Mouse (Mus musculus): ENCODE results near the gene Psmg4. TPM values are rescaled to one million over a fixed set of nuclear protein-coding genes. Genes with fewer than 3 reads are reported as not detected.

Psmg4 gene
- polyA plus RNA-seq (2012; rRNA removed), result 61.5 and 69.2 TPM in 2 replicates

DNA sequence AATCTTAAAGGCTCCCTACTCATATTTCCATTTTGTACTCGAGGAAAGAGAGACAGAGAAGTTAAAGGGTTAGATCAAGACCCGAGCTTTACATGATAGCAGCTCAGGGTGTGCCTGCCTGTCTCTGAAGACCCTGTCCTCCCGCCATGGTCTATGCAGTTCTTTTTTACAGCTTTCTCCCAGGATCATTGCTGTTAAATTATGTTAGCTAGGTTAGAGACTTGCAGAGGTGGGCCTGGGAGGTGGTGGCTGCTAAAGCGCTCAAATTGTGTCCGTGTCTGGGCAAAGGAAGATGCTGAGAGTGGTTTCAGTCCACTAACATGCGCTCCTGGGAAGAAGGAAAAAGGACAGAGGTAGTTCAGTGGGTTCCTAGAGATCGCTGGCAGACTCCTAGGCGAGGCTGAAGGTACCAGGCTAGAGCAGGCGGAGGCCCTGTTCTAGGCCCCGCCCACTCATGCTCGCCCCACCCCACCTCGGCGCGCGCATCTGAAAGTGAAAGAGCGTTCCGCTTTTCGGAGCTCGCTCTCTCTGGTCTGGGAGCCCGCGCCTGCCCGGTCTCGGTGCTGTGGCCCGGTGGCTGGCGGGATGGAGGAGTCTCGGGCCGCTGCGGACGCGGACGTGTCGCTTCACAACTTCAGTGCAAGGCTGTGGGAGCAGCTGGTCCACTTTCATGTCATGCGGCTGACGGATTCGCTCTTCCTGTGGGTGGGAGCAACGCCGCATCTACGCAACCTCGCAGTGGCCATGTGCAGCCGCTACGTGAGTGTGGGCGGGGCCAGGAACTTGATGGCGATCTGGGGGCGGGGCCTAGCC, at the start of gene Psmg4:
Psmg4 (plus strand) TSS at position 474 of the 813 bp plus-strand sequence.
- DNase-seq (ENCODE audit: low spot score), result peak; percentile 83

- DNase-seq (ENCODE audit: low spot score), result no peak
Measured at GRCm38 (mm10) chr13:34113086-34113485, 49.7 kb upstream of the Psmg4 start.

- no peak for DNase-seq (ENCODE audit: low spot score)
Measured at GRCm38 (mm10) chr13:34114654-34115053, 48.1 kb upstream of the Psmg4 start.

DNA sequence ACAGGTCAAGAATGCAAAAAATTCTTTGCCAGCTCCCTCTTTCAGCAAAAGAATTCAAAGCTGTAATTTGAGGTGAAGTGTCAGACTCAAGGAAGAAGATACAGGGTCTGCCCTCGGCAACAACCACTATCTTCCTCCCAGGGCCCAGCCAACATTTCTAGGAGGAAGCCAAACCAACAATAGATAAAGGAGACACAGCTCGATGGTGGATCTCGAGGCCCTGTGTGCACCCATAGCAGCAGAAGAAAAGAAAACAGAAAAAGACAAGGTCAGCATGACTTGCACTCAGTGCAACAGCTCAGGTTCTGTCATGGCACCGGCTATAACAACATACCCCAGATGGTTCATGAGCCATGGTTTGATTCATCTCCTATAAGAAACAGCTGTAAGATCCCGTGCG, 46.3 kb upstream of the Psmg4 start:
- no peak for DNase-seq (ENCODE audit: low spot score)

- DNase-seq (ENCODE audit: low spot score), result no peak
Measured at GRCm38 (mm10) chr13:34118816-34119215, 43.9 kb upstream of the Psmg4 start.

- no peak for DNase-seq (ENCODE audit: low spot score)
Measured at GRCm38 (mm10) chr13:34119406-34119805, 43.4 kb upstream of the Psmg4 start.

GRCm38 (mm10) chr13:34120536-34120935, 42.2 kb upstream of the Psmg4 start:
- DNase-seq (ENCODE audit: low spot score), result no peak

DNA sequence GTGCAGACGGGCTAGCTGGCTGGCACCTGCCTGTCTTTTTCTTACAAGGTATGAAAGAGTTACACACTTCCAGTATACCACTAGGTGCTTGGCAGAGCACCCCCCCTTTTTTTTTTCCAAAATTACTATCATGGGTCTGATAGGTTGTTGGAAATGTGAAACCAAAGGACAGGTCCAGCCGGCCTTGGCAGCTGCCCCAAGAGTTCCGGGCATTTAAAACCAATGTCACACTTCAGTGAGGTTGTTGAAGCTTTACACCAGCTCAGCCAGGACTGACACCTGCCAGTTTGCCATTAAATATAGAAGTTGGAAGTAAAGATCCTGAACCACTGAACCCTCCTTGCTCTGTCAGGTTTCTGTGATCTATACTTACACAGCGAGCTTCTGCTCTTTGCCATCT, 37.1 kb upstream of the Psmg4 start:
- DNase-seq (ENCODE audit: low spot score), result no peak

DNA sequence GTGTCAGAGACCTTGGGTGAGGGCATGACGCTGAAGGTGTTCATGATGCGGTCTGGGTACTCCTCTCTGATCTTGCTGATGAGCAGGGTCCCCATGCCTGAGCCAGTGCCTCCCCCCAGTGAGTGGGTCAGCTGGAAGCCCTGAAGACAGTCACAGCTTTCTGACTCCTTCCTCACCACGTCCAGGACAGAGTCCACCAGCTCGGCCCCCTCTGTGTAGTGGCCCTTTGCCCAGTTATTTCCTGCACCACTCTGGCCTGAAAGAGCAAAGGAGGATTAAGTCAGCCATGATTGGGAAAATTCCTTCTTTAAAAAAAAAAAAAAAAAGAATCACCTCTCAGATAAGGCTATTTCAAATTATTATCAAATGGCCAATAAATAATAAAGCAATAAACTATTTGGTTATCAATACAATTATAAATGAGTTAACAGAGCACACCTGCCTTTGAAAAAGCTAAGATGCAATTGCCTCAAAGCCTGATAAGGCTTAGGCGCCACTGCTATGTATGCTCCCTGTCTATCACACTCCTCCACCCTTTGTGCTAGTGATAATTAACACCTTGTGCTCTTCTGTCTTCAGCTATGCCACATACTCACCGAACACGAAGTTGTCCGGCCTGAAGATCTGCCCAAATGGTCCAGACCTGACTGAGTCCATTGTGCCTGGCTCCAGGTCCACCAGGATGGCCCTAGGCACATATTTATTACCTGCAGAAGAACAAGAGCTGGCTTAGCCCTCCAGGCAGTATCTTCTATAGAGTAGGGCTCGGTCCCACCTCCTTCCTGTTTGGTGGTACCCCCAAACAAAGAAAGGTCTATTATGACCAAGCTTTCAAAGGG, 34.3 kb upstream of the Psmg4 start:
- DNase-seq (ENCODE audit: low spot score), result no peak

DNA sequence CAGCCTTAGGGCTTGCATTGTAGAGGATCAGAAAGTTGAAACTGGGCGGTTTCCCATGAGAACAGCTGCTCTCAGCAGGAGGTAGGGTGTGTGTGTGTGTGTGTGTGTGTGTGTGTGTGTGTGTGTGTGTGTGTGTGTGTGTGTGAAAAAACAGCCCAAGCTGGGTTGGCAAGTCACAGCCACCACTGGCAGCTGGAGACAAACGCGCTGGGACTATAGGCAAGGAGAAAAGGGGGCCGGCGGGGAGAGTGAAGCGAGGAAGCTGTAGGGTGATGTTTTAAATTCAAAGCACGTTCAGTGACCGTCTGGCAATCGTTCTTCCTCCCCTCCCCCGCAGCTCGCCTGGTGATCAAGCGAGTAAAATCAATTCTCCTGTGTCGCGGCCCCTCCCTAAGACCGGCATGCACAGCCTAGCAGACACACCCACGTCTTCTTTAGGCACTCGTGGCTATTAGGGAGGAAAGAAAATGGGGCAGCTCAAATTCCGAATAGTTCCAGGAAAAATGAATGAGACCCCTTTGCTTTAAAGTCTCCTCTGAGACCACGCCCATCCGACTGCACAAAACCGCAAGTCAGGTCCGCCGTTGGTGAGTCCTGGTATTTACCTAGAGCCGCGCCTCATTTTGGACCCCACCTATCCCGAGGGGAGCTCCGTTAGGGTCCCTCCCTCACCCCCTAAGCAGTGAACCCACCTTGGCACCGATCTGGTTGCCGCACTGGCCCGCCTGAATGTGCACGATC, 33.1 kb upstream of the Psmg4 start:
- DNase-seq (ENCODE audit: low spot score), result no peak

GRCm38 (mm10) chr13:34130226-34130731, 32.5 kb upstream of the Psmg4 start, which contains the start of gene Tubb2b:
TSS of gene Tubb2b (minus strand) at chr13:34130466.
- DNase-seq (ENCODE audit: low spot score), result no peak

DNA sequence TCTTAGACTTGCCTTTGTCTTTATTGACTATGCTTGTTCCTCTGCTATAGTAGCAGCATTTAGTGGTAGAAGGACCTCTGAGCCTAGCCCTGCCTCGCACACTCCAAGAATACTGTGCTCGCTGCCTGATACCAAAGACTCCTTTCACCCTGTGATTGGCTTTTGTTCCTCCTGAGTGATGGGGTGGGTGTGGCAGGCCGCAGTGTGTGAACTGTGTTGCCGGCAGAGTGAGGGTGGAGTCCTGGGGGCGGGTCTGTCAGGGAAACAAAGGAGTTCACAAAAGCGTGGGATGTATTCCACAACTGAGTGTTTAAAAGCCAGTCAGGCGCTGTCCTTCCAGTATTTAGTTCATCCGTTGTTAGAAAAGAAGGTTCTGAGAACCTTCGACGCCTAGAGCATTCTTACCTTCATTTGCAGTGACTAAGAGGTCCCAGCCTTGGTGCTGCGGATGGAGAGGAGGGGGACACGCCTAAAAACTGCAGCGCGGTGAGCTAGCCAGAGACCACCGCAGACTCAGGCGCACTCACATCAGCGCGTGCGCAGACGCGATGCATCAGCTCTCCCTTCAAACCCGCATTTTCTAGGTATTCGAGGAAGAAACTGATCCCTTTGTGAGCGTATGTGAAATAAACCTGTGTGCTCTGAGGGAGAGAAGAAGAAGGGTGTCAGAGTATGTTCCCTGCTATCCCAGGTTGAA, 31.6 kb upstream of the Psmg4 start:
- DNase-seq (ENCODE audit: low spot score), result no peak

DNA sequence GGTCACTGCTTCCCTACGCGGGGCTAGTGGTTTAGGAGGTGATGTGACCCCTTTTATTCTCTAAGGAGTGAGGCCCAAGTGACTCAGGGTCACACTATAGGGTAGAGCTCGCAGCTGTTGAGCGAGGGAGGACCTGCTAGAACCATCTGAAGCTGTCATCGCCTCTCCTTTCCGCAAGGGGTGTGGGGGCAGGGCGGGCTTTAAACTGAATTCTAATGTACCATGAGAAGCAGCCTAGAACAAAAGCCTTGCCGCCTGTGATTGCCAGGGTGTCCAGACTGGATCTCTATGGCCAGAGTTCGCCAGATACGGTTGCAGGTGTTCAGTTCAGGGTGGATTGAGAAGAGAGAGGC, 31.1 kb upstream of the Psmg4 start:
- DNase-seq (ENCODE audit: low spot score), result no peak

DNA sequence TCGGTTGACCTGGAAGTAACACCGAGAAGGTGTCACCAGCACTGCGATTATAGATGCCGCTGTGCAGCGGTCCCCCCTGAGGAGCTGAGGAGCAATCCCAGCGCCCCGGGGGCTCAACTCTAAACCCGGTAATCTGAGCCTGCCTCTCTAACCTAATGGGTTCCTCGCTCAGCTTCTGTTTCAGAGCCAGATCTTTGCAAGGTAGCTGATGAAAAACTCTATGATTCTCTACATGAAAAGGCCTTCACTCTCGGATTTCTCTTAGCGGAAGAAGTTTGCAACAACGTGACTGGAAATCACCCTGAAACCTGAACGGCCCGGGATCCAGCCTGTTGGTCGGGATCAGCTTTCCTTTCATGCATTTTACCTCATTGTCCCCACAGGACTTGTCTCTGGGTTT, 30.5 kb upstream of the Psmg4 start:
- no peak for DNase-seq (ENCODE audit: low spot score)

DNA sequence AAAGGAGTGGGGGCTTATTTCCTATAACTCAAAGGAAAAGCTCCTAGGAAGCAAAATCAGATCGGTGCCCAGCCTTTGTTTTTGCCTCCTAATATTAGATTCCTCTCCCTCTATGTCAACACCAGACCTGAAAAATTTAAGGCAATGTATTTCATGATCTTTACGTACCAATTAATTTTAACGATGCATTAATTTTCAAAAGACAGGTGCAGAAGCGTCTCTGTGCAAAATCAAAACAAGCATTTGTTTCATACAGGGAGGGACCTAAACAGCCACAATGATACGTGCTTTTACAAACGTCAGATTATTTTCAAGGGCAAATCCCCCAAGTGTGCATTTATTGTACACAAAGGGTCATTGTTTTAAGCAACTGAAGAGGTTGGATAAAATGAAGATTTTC, 29.9 kb upstream of the Psmg4 start:
- DNase-seq (ENCODE audit: low spot score), result no peak

GRCm38 (mm10) chr13:34133326-34134071, 29.3 kb upstream of the Psmg4 start:
- no peak for DNase-seq (ENCODE audit: low spot score)

DNA sequence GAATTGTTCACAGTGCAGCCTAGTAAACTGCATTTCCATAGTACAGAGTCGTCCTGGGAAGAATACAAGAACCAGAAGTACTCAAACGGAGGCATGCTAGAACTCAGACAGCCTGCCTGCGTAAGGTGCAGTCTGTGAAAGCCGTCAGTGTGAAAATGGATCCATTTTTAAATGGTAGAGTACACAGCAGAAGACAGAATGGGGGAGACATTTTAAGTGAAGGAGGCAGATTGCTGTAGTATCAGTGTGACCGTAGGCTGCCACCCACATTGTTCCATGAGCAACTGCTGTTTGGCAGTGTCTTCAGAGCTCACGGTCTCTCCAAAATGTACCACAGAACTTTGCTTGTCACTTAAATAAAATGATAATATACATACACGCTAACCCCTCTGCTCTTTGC, 28.5 kb upstream of the Psmg4 start:
- DNase-seq (ENCODE audit: low spot score), result no peak

GRCm38 (mm10) chr13:34136605-34137004, 26.2 kb upstream of the Psmg4 start:
- no peak for DNase-seq (ENCODE audit: low spot score)

DNA sequence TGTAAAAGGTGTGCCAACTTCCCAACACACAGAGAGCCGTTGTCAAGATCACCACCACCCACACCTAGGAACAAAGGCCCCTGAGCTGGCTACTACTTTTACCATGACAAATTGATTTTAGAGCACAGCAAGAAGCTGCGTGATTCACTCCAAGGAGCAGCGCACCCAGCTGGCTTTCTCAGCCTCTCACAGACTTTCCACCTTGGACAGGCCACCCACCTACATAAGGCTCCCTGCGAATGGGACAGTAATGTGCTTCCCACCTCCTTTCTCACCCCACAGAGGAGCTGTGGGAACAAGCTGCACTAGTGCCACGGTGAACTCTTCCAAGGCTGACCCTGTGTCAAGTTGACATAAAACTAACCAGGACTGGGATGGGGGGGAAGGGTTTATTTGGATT, 19.4 kb upstream of the Psmg4 start:
- no peak for DNase-seq (ENCODE audit: low spot score)

DNA sequence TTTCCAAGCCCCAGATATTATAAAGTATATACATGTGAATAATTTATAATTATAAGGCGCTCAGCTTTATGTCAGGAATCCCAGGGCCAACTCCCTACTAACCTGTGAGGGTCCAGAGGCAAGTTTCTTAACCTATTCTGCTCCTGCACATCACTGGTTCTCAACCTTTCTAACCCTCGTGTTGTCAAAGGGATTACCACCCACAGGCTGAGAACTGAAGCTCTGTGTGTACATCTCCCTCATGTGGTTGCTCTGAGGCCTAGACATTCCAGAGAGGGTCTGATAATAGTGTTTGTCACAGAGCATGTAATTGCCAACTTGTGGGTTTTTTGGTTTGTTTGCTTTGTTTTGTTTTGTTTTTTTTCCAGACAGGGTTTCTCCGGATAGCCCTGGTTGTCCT, 15.8 kb upstream of the Psmg4 start:
- DNase-seq (ENCODE audit: low spot score), result no peak

GRCm38 (mm10) chr13:34148181-34148580, 14.6 kb upstream of the Psmg4 start:
- DNase-seq (ENCODE audit: low spot score), result peak; percentile 3
